Mouse (Mus musculus): ENCODE measurements around the gene Clic3. TPM values are rescaled to one million over a fixed set of nuclear protein-coding genes. Genes with fewer than 3 reads are reported as not detected.
A peak's percentile ranks its signal among the peaks of the same experiment; 100 is the strongest.

Gene Clic3
- total and polyA plus RNA-seq, 3 experiments = 0.15 to 0.27 TPM; not detected in 1

- TF ChIP-seq MYC (IDR thresholded peaks at IDR 0.05; ENCODE audit: low read depth, low read length) (no peak; the same call in 1 of the 2 replicates), ZKSCAN1 (IDR thresholded peaks at IDR 0.05; ENCODE audit: low read depth, low read length) (no peak), MAX (IDR thresholded peaks at IDR 0.05; ENCODE audit: low read length) (no peak), USF1 (IDR thresholded peaks at IDR 0.05; ENCODE audit: low read depth, low read length) (0 out of 2 replicates have a peak, but pooled peaks have one; percentile 7), EP300 (IDR thresholded peaks at IDR 0.05; ENCODE audit: low read depth in 1 of 2, low read length in 2 of 2) (peak in 1 of 2 experiments; percentile 20; a peak in 1 of 4 replicates), ZMIZ1 (IDR thresholded peaks at IDR 0.05; ENCODE audit: low read depth, low read length) (0 out of 2 replicates have a peak, but pooled peaks have one; percentile 3), CTCF (IDR thresholded peaks at IDR 0.05 in 2 of 3, conservative IDR thresholded peaks at IDR 0.05 in 1 of 3; ENCODE audit: control insufficient read depth in 1 of 3, insufficient read depth in 1 of 3, low read depth in 2 of 3, low read length in 3 of 3, poor library complexity in 1 of 3, severe bottlenecking in 1 of 3) (no peak), SMC3 (IDR thresholded peaks at IDR 0.05; ENCODE audit: low read depth, low read length) (no peak), GATA1 (IDR thresholded peaks at IDR 0.05; ENCODE audit: low read depth, low read length) (no peak), BHLHE40 (IDR thresholded peaks at IDR 0.05; ENCODE audit: borderline replicate concordance, low read depth, low read length) (no peak), CHD1 (IDR thresholded peaks at IDR 0.05; ENCODE audit: low read depth, low read length) (no peak), ZNF384 (IDR thresholded peaks at IDR 0.05; ENCODE audit: low read depth, low read length) (no peak), MAZ (IDR thresholded peaks at IDR 0.05; ENCODE audit: low read depth, low read length) (peak; percentile 98), POLR2A (IDR thresholded peaks at IDR 0.05; ENCODE audit: control insufficient read depth in 1 of 2, insufficient read depth in 1 of 2, low read depth in 1 of 2, low read length in 2 of 2, poor library complexity in 1 of 2) (peak; percentile 73 to 94; a peak in 2 of 4 replicates)
These were observed 44.2 kb downstream of the Clic3 start, which contains the start of gene Fbxw5 (continued) for GRCm38 (mm10) chr2:25500576-25501405.

- peak within 1 kb of the TSS; percentile 97 for H3K9ac ChIP-seq (ENCODE audit: control insufficient read depth, low read depth, low read length, poor library complexity, severe bottlenecking)
- no peak for TF ChIP-seq USF1 (IDR thresholded peaks at IDR 0.05; ENCODE audit: low read depth, low read length)
- peak; percentile 22 to 41 (median 35); a peak in 4 of 6 replicates for TF ChIP-seq CTCF (IDR thresholded peaks at IDR 0.05 in 2 of 3, conservative IDR thresholded peaks at IDR 0.05 in 1 of 3; ENCODE audit: control insufficient read depth in 1 of 3, insufficient read depth in 1 of 3, low read depth in 2 of 3, low read length in 3 of 3, poor library complexity in 1 of 3, severe bottlenecking in 1 of 3)
- TF ChIP-seq NRF1 (IDR thresholded peaks at IDR 0.05; ENCODE audit: insufficient read depth, low read depth, low read length, poor library complexity, severe bottlenecking) = peak; percentile 43; the same call in 1 of the 2 replicates
- peaks cover 9% of the 10 kb centered on the region for H3K79me2 ChIP-seq (ENCODE audit: control insufficient read depth, insufficient read depth, low read length, poor library complexity)
- H3K36me3 ChIP-seq (ENCODE audit: control insufficient read depth in 1 of 2, insufficient read depth in 2 of 2, low read length in 2 of 2) = peaks cover 0 to 29% of the 10 kb centered on the region in 2 experiments; a peak in 2 of 4 replicates
- no peaks in the 10 kb centered on the region for H3K27me3 ChIP-seq (ENCODE audit: control insufficient read depth in 1 of 2, insufficient read depth in 2 of 2, low read length in 2 of 2)
- H3K27ac ChIP-seq (ENCODE audit: control insufficient read depth, low read depth, low read length) = peak within 1 kb of the TSS; percentile 65
- peak within 1 kb of the TSS; percentile 93 to 96 for H3K4me3 ChIP-seq (ENCODE audit: control insufficient read depth in 1 of 2, insufficient read depth in 1 of 2, low read depth in 2 of 2, low read length in 2 of 2)
- H3K4me1 ChIP-seq (ENCODE audit: control insufficient read depth in 1 of 2, insufficient read depth in 2 of 2, low read length in 2 of 2) = peaks cover 10 to 36% of the 10 kb centered on the region in 2 experiments
- H3K9me3 ChIP-seq (replicated peaks; ENCODE audit: insufficient read depth, low read length) = no peaks in the 10 kb centered on the region
- DNase-seq (ENCODE audit: low read depth, low spot score) = peak; percentile 57
These were observed 45.2 kb downstream of the Clic3 start, which contains the start of gene C8g for GRCm38 (mm10) chr2:25501593-25502486. TSS of gene C8g (minus strand) at chr2:25501719.
